Mouse (Mus musculus) R1 (cell line): ENCODE measurements around the gene Ube2q1.

Experiments
- DNase-seq: peaks from one replicate; pipeline ENCODE4 v3.0.0-alpha.2; 2018; ENCODE audit warnings: low read depth, low spot score

Gene Ube2q1

GRCm38 (mm10) chr3:89786275-89786674 lies 12.9 kb downstream of the Ube2q1 start:
- no peak for DNase-seq

- DNase-seq = peak; percentile 75
These were observed 15.4 kb downstream of the Ube2q1 start for GRCm38 (mm10) chr3:89788680-89789352.

- DNase-seq = peak; percentile 77
These were observed 21.2 kb downstream of the Ube2q1 start for GRCm38 (mm10) chr3:89794616-89795015.

- DNase-seq = peak; percentile 81
These were observed 22.3 kb downstream of the Ube2q1 start for GRCm38 (mm10) chr3:89795746-89796145.

GRCm38 (mm10) chr3:89796358-89796757 lies 22.9 kb downstream of the Ube2q1 start:
- DNase-seq = no peak

- DNase-seq = no peak
These were observed 25.1 kb downstream of the Ube2q1 start for GRCm38 (mm10) chr3:89798518-89798917.

- DNase-seq = peak; percentile 87
These were observed 26.1 kb downstream of the Ube2q1 start for GRCm38 (mm10) chr3:89799476-89799875.

GRCm38 (mm10) chr3:89800078-89800477 lies 26.7 kb downstream of the Ube2q1 start:
- DNase-seq = peak; percentile 96

GRCm38 (mm10) chr3:89800774-89801506 lies 27.5 kb downstream of the Ube2q1 start:
- peak; percentile 57 for DNase-seq

GRCm38 (mm10) chr3:89801507-89801847 lies 28.1 kb downstream of the Ube2q1 start:
- peak; percentile 81 for DNase-seq

- DNase-seq = no peak
These were observed 29.5 kb downstream of the Ube2q1 start for GRCm38 (mm10) chr3:89802876-89803275.

GRCm38 (mm10) chr3:89805179-89805578 lies 31.8 kb downstream of the Ube2q1 start:
- DNase-seq = peak; percentile 49

- peak; percentile 79 for DNase-seq
These were observed 33.3 kb downstream of the Ube2q1 start for GRCm38 (mm10) chr3:89806751-89807150.

GRCm38 (mm10) chr3:89807171-89807570 lies 33.8 kb downstream of the Ube2q1 start:
- DNase-seq = no peak

GRCm38 (mm10) chr3:89807881-89808280 lies 34.5 kb downstream of the Ube2q1 start:
- DNase-seq = no peak

GRCm38 (mm10) chr3:89808638-89809037 lies 35.2 kb downstream of the Ube2q1 start:
- peak; percentile 67 for DNase-seq

- DNase-seq = peak; percentile 53
These were observed 37.4 kb downstream of the Ube2q1 start for GRCm38 (mm10) chr3:89810841-89811240.

- DNase-seq = no peak
These were observed 38.8 kb downstream of the Ube2q1 start for GRCm38 (mm10) chr3:89812166-89812565.

- DNase-seq = no peak
These were observed 40.6 kb downstream of the Ube2q1 start for GRCm38 (mm10) chr3:89814051-89814450.

- peak; percentile 64 for DNase-seq
These were observed 43.6 kb downstream of the Ube2q1 start for GRCm38 (mm10) chr3:89817056-89817455.

GRCm38 (mm10) chr3:89818605-89819004 lies 45.2 kb downstream of the Ube2q1 start:
- DNase-seq = no peak

GRCm38 (mm10) chr3:89819897-89820296 lies 46.5 kb downstream of the Ube2q1 start:
- DNase-seq = no peak
